Mouse (Mus musculus) kidney, adult 2 months (tissue): ENCODE data around the gene Rps21.

ENCODE experiments used
- CTCF ChIP-seq: fragments of 200-500 bp; conservative IDR thresholded peaks from 2 replicates; pipeline ENCODE4 v1.5.1; 2011; ENCODE audit warnings: low read depth, mild to moderate bottlenecking, control low read depth, low read length, moderate library complexity, mixed read lengths; ENCODE audit not compliant: insufficient read depth, insufficient read length
- POLR2A ChIP-seq: fragments of 200-500 bp; IDR thresholded peaks from one replicate; pipeline ENCODE4 v1.6.1; 2011; ENCODE audit warnings: low read depth, low read length, control low read depth

DNA sequence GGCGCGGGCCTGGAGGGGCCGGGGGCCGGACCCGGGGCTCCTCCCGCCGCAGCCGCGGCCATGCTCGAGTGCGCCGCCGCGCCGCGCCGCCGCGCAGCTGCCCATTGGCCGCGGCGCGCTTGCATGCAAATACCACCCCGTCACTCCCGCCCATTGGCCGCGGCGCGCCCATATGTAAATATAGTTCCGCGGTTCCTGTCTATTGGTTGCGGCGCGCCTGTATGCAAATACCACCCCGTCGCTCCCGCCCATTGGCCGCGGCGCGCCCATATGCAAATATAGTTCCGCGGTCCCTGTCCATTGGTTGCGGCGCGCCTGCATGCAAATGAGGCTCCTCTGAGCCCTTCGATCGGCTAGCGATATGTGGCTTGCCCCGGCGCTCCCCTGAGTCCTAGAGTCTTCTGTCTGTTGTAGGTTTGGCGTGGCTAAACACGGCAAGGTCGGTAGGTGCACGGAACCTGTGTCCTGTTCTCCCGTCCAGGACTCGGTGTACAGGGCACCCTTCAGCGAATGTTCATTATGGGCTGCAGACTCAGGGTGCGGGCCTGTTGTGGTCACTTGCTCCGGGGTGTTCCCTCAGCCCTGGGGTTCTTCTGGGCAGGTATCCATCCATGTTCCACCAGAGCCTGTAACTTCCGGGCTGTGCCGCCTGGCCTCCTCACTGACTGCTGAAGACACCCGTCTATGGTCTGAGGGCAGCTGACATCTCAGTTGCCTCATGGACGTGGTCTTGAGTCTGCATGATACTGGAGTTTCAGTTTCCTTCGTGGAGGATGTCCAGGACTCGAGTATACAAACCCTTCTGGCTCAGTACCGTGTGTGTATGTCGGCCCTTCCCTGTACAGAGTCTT, 16.4 kb downstream of the Rps21 start, which contains the start of gene Cables2:
- no peak for TF ChIP-seq CTCF
- no peak for TF ChIP-seq POLR2A
